Mouse (Mus musculus) gastrocnemius, postnatal 14 days (tissue): ENCODE data around the gene Tom1l2. TPM values are rescaled to one million over a fixed set of nuclear protein-coding genes. Genes with fewer than 3 reads are reported as not detected.
A peak's percentile ranks its signal among the peaks of the same experiment; 100 is the strongest.

ENCODE experiments used
- DNase-seq: peaks from one replicate; pipeline ENCODE4 v3.0.0; 2021; ENCODE audit warnings: mixed read lengths
- intact Hi-C: fragments of 180-260 bp; cut with DNase I; formaldehyde crosslinking; loops from one replicate; pipeline ENCODE4 v1.15.1; 2025; ENCODE audit warnings: low total_unique reads
- total RNA-seq, 2 experiments: library from RNA; stranded (reverse); gene quantifications; 2 replicates each; pipeline ENCODE4 v1.2.3; 2021

The Tom1l2 gene
- total RNA-seq, 2 experiments from 2014 or later = 42.1 to 50.2 TPM

DNA sequence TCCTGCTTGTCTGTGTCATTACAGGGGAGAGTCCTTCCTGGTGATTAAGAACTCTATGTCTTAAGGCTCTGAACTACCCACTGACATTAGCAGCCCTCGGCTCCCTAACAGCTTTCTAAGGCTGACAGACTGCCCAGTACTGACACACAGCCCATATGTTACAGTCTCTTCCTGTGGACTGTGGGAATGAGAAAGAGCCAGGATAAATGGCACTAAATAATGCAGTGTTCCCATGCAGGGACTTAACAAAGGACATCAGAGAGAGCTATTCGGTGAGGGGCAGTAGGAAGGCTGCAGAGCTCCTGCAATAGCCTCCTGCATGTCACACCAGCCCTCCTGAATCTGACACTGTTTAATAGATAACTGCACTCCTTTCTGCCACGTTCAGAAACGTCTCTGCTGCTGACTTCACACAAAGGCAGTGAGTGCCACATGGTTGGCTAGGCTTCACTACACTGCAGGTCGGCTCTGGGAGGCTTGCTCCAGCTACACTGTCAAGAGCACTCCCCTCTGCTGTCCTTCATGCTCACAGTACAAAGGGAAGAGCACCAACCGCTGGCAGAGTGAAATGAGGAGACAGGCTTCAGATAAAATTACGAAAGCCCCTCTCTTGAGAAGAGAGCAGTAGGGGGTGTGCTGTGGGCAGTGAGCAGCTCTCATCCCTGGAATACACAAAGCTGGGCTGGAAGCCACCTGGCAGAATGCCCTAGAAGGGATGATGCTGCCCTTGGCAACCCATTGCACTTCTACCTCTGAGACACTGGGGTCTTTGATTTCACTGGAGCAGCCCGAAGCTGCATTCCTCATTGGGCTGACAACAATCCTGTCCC lies 41.5 kb downstream of the Tom1l2 start:
- intact Hi-C loops = no loop called here
- peak; percentile 69 for DNase-seq

DNA sequence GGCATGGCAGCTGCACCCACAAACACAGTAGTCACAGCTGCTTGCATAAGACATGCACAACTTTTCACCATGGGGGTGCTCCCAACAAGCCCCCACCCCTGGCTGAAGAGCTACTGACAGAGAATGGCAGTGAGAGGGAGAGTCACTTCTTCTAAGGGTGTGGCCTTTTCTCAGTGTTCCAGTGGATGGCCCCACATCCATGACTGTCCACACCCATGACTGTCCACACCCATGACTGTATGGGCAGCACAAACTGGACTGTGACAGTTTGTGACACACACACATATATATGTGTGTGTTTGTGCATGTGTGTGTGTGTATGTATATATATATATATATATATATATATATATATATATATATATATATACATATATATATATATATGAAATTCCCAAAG lies 42.8 kb downstream of the Tom1l2 start:
- DNase-seq = no peak

DNA sequence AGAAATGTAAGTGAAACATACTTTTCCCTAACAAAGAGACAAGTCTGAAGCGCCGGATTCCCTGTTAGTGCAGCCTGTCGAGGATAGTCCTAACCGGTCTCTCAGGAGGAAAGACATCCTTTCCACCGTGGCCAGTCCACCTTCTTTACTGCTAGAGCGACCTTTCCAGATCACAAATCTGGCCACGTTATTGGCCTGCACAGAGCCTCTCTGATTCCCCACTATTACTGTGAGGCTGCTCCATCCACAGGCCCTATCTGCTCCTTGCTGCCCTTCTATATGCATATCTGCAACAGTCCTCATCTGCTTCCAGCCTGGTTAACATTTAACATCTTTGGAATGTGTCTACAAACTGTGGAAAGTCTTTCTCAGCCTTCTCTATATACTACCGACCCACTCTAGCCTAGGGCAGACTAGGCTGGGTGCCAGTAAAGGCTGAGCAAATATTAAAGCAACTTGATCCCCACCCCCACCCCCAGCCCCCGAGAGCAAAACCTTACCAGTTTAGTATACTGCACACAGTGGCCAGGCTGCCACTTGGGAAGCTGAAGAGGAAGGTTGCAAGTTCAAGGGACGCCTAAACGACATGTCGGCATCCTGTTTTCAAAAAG lies 44.1 kb downstream of the Tom1l2 start:
- no peak for DNase-seq
- intact Hi-C loops = loop anchor here (10.0 kb wide), 1 partner anchor 46 kb away; the partner anchor contains the start of genes Drc3 and Tom1l2

More for the DNA sequence above, 42.8 kb downstream of the Tom1l2 start:
- intact Hi-C loops = loop anchor here (10.0 kb wide), 1 partner anchor 45 kb away; the partner anchor contains the start of genes Drc3 and Tom1l2

DNA sequence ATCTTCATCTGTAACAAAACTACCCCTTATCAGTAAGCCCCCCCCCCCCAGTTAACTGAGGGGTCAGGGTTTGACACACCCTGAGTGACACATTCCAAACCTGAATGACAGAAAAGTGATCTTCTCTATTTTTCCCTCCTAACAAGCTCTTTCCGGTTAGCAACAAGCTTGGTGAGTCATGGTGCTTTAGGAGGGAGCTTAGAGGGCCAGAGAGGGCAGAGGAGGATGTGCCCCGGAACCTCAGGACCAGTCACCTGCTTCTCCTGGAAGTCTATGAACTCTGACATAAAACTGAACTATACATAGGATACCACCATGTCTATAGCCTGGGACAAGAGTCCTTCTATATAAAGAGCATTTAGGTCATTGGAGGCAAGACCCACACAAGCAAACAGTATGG lies 44.6 kb downstream of the Tom1l2 start:
- intact Hi-C loops = loop anchor here (10.0 kb wide), 1 partner anchor 47 kb away; the partner anchor contains the start of genes Drc3 and Tom1l2
- no peak for DNase-seq

DNA sequence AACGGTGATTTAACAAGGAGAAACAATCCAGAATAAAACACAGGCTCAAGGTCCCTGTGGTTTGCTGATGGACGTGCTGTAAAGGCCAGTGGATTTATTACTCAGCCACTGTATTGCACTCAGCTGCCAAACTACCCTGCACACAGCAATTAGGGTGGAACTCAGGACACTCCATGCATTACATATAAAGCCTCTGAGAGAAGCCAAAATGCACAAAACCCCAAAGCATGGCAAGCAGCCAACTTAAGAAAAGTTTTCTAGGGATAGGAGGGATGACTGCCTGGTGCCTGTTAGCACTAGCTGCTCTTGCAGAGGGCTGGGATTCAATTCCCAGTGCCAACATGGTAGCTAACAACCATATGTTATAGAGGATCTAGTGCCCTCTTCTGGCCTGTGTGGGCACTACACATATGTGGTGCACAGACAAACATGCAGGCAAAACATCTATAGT lies 45.3 kb downstream of the Tom1l2 start:
- DNase-seq = no peak

DNA sequence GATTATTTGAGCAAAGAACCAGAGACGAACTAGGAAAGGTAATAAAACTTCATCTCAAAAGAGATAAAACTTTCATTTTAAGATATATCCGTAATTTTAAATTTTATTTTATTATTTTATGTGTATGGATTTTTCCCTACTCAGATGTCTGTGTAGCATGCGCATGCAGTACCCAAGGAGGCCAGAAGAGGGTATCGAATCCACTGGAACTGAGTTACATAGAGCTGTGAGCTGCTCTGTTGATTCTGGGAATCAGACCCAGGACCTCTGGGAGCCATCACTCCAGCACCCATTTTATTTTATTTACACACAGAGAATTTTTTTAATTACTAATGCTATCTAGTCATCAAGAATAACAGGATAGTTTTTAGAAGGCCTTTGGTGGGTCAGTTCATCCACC lies 45.9 kb downstream of the Tom1l2 start:
- DNase-seq = peak; percentile 24

More for the DNA sequence above, 45.3 kb downstream of the Tom1l2 start:
- intact Hi-C loops = loop anchor here (10.0 kb wide), 1 partner anchor 47 kb away; the partner anchor contains the start of genes Drc3 and Tom1l2

DNA sequence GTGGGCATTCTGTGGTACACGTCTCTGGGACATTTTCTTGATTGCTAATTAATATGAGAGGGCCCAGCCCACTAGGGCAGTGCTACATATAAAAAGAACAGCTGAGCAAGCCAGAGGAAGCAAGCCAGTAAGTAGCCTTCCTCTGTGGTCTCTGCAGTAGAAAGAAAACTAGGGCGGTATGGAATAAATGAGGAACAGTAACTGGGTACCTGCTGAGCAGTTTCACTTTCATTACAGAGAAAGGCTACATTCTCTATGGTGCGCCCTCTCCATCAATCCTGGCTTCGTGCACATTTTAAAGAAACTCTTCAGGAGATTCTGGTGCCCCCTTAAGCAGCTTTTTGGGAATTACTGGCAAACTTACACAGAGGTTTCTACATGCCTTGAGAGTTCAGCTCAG lies 47.1 kb downstream of the Tom1l2 start:
- intact Hi-C loops = loop anchor here (10.0 kb wide), 1 partner anchor 49 kb away; the partner anchor contains the start of genes Drc3 and Tom1l2
- DNase-seq = no peak

More for the DNA sequence above, 45.9 kb downstream of the Tom1l2 start:
- intact Hi-C loops = loop anchor here (10.0 kb wide), 1 partner anchor 48 kb away; the partner anchor contains the start of genes Drc3 and Tom1l2

DNA sequence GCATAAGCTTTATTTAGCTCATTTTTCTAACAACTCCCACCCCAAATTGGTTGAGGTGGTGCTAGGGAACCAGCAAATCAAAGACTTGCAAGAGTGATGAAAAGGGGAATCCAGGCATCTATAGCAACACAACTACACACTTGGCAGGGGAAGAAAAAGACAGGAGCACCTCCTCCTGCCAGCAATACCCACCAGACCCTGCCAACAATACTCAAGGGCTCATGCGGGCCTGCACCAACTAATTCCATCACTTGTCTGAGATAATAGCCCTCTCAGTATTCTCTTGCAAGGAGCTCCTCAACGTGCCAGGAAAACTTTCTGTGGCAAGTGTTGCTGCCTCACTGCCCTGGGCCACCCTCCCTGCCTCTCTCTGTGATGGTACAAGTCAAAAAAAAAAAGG lies 49.2 kb downstream of the Tom1l2 start:
- intact Hi-C loops = loop anchor here (10.0 kb wide), 1 partner anchor 51 kb away; the partner anchor contains the start of genes Drc3 and Tom1l2
- DNase-seq = no peak

DNA sequence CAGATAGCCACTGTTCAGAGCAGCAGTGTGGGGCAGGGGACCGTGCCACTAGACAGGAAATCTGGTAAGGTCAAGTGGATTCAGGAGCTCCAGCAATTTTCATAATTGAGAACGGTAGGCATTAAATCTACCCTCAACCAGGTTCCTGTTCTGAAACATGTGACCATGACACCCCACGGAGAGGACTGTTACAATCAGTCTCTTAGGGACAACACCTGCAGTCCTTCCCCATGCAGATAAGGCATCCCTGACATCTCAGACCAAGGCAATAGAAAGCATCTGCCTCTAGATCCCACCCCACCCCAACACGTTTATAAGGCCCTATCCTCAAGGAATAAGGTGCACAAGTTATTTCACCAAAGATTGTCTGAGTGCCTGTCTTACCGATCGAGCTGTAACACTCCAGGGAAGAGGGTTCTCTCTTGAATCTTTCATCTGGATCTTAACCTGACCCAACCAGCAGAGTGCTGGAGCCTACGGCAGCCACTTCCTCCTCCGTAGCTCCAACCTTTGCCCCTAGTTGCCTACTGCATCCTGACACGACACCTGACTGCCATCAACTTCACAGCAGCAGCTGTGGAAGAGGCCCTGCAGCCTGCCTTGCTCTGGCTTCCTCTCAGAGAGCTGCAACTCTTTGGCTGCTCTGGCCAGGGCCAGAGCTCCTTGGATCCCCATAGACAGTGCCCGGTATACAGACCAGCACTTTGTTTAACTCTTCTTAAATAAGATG lies 50.2 kb downstream of the Tom1l2 start:
- intact Hi-C loops = loop anchor here (10.0 kb wide), 1 partner anchor 52 kb away; the partner anchor contains the start of genes Drc3 and Tom1l2
- DNase-seq = no peak

DNA sequence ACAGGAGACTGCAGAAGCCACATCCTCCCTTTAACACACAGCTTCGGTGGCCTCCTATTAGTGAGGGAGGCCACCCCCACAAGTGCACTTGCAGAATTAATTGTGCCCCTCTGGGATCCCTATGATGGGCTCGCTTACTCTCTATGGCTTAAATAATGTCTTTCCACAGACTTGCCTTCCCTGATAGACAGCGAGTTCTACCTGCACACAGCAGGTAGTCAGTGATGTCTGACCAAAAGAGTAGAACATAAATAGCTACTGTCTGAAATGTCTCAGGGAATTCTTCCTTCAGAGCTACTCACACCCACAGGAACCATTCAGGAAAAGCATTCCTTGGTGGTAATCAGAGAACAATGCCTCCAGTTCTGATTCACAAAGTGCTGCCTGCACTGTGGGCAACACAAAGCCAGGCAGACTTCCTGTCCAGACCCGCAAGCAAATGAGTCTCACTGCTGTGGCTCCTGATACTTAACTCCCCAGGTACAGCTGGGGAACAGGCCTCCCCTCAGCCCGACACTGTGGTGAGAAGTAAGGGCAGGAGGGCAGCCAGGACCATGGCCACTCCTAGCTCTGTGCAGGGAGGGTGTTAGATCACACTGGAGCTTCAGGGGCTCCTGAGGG lies 51.0 kb downstream of the Tom1l2 start:
- intact Hi-C loops = loop anchor here (10.0 kb wide), 1 partner anchor 53 kb away; the partner anchor contains the start of genes Drc3 and Tom1l2
- DNase-seq = no peak

DNA sequence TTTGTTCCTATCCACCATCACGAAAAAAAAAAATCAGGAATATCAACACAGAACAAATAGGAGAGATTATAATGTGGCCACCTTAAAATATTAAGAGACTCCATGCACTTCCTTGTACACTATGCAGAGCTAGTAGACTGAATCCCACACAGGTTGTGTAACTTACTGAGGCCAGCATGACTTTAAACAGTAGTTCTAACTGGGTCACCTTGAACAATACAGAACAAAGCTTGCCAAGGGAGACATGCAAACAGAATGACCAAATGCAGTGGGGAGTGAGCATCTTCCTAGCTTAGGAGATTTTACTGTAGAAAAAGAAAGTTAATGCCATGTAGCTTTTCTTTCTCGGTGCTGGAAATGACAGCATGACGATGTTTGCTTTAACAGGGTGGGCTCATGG lies 52.4 kb downstream of the Tom1l2 start:
- DNase-seq = no peak
- intact Hi-C loops = loop anchor here (10.0 kb wide), 1 partner anchor 54 kb away; the partner anchor contains the start of genes Drc3 and Tom1l2

DNA sequence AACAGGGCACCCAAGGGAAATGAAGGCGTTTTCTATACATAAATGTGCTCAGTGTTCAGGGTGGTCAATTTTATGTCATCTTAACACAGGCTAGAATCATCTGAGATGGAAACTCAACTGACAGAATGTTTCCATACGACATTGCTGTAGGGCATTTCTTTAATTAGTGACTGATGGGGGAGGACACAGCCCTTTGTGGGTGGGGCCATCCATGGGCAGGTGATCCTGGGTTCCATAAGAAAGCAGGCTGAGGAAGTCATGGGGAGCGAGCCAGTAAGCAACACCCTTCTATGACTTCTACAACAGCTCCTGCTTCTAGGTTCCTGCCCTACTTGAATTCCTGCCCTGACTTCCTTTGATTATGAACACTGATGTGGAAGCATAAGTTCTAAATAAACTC lies 54.9 kb downstream of the Tom1l2 start:
- intact Hi-C loops = loop anchor here (5.0 to 10.0 kb wide), 2 partner anchors 95 to 193 kb away; partner anchors contain the start of gene Rai1

DNA sequence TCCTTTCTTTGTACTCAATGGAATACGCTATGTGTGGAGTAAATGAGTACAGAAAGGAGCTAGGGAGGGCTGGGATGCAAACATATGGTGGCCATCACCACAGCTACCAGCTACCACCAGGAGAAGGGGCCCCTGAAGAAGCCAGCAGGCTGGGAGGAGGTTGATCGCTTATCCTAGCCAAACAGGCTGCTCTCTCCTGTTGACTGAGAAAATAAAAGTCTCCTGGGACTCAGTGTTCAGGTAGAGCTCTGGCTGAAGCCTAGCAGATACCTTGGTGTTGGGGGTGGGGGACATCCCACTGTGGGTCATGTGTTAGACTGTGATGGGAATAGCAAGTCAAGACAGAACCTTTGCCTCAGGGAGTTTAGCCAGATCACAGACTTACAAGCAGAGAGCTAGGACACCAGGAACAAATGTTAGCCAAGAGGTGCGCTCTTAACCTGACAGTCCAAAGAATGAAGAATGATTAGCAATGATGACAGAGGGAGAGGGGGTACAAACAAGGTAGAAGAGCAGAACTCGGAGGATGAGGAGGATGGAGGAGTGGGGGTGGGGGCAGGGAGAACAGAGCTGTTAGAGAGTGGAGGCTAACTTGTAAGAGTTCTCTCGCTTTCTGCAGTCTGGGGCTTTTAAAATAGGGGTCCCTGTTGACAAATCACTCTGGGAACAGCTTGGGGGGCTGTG lies 57.9 kb downstream of the Tom1l2 start:
- intact Hi-C loops = loop anchor here (5.0 to 10.0 kb wide), 3 partner anchors 92 to 190 kb away; partner anchors contain the start of gene Rai1

More for the DNA sequence above, 54.9 kb downstream of the Tom1l2 start:
- no peak for DNase-seq

DNA sequence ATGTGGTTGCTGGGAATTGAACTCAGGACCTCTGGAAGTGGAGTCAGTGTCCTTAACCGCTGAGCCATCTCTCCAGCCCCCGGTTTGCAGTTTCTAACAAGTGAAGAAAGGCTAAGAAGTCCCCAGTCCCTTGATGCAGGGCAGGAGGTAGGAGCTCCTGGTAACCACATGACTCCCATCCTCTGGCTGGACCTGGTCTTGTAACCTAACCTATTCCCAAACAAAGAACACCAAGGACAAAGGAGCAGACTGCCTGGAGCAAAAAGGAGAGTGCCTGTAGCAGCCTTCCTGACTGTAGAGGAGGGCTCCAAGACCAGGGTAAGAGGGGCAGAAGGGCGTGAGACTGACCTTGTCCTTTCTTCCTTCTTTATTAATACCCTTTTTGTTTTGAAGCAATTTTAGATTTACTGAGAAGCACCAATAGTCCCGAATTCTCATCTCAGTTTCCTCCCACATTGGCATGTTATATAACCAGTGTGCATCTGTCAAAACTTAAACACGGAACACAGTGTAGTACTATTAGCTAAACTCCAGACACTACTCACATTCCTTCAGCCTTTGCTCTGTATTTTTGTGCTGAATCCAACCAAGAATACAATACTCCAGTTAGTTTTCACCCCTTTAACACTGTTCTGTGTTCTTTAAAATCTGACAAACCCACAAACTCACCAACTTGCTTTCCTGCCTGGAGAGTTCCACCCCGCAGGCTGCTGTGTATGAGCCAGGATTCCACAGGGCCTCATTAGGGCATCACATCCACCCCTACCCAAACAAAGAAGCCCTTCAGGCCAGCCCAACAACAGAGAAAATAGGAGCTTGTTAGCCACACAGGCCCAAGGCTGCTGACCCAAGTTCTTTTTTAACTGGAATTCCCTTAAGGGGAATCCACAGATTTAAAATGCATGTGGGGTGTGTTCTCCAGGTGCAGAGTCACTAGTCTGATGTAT lies 58.7 kb downstream of the Tom1l2 start:
- intact Hi-C loops = loop anchor here (5.0 to 10.0 kb wide), 2 partner anchors 118 to 189 kb away; partner anchors contain the start of gene Rai1
- no peak for DNase-seq

More for the DNA sequence above, 57.9 kb downstream of the Tom1l2 start:
- no peak for DNase-seq

DNA sequence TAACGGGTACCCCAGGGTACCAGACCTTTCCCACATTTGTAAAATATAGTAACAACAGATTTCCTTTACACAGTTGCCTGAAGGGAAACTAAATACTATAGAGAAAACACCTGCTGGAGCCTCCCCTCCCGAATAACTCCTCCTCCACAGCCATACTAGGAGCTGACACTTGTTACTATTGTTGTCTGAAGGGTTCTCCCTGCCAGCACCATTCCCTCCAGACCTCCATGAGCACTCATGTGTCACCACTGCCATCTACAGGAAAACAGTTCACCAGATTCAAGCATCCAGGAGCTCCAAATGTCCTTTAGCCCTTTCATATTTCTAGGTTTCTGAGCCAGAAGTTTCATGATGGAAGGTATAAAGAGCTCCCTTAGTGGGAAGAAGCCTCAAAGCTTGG lies 60.0 kb downstream of the Tom1l2 start:
- intact Hi-C loops = loop anchor here (5.0 to 10.0 kb wide), 2 partner anchors 120 to 188 kb away; partner anchors contain the start of gene Rai1

DNA sequence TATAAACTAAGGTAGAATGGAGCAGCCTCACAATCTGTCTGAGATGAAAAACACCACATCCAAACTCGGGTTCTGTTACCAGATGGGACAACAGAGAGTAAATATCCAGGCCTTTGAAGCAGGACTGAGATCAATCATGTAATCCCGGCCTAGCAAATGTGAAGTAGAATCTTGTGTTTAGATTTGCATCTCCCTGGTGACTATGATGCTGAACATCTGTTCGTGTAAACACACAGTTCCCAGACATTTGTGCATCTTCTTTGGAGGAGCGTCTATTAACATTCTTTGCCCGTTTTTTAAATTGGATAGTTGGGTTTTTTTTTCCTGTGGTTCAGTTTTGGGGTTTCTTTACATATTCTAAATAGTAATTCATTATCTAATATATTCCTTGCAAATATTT lies 63.7 kb downstream of the Tom1l2 start:
- intact Hi-C loops = no loop called here

More for the DNA sequence above, 60.0 kb downstream of the Tom1l2 start:
- DNase-seq = peak; percentile 54

DNA sequence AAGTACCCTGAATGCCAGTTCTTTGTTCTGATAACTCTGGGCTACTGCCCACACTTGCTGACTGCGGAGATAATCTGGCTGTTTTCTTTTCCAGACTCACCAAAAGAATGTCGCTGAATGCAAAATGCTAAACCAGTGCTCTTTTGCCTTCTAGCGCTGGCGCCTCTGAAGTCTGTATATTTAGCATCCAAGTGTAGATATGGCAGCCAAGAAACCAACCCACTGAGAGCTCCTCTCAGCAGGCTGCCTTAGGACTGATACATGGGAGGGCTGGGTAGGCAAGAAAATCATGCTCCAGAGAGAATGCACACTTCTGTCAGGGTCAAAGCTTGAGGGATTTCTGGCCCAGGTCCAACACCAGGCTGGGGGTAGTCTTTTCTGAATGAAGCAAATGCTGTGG lies 66.4 kb downstream of the Tom1l2 start:
- DNase-seq = no peak
- intact Hi-C loops = no loop called here

More for the DNA sequence above, 63.7 kb downstream of the Tom1l2 start:
- no peak for DNase-seq
